Mouse (Mus musculus) c-Kit-positive CD71-negative TER-119-negative erythroid progenitor cells, embryonic 14.5 days (primary cell): ENCODE results near the gene Gm10961.

ENCODE experiments used
- DNase-seq: peaks from one replicate; pipeline ENCODE4 v3.0.0-alpha.2; 2013; ENCODE audit warnings: low read depth

The Gm10961 gene

DNA sequence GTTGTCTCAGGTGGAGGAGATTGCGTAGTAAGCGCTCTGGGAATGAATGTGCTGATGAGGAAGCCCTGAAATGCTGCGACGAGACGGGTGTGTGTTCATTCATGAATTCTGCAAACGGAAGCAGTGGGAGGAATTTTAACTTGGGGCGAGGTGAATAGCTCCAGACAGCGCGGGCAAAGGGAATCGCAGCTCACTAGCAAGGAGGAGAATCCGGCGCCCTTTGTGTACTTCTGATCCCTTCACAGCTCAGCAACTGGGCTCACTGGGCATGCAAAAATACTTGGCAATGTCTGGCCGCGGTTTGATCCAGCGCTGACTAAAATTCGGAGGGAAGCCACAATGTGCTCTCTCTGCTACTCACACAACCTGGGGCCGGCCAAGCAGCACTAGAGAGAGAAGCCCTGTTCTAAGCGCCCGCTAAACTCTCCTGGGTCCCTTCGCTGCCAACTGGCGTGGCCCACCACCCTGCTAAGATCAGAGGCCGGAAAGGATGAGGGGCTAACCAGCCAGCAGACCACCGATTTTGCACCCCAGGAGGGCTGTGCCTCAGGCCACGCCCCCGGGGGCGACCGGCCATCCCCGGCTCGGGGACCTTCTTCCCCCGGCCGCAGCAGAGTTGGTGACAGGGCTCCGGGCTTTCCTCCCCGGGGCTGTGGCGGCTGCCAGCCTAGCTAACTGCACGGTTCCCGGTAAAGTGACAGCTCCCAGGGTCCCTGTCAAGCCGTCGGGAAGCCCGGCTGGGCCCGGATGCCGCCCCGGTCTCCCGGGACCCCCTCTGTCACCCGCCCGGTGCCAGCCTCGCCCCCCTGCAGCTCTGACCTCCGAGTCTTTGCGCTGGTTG is at the start of gene Gm10961:
Gene Gm10961 (plus strand): TSS at position 641 of the 841 bp plus-strand sequence.
- DNase-seq: peak; percentile 10

DNA sequence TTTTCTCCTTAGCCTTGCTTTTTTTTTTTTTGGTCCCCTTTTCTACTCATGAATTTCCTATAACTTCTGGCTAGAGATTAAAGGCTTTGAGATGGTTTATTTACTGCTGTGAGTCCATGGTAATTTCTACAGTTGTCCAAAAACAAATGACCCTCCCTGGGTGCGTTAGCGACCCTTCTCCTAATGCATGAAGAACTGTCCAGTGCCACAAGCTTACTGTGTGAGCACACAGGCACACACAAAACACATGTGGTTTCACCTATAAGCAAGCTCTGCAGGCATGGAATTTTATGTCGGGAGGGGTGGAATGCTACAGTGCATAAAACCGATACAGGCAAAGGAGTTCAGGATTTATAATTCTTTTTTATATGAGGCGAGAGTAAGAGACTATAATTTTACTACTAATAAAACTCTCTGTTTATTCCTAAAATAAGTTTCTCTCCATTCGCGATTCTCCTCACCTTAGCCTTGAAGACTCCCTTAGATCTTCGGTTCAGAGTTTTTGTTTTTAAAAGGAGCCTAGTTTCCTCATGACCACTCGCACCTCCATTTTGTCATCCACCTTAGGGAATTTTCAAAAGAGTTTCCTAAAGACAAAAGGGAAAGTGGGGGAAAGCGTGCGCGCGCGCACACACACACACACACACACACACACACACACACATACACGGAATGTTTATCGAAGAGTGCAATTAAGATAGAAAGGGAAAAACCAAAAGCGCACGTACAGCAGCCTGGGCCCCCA is 48.8 kb upstream of the Gm10961 start:
- DNase-seq: no peak

DNA sequence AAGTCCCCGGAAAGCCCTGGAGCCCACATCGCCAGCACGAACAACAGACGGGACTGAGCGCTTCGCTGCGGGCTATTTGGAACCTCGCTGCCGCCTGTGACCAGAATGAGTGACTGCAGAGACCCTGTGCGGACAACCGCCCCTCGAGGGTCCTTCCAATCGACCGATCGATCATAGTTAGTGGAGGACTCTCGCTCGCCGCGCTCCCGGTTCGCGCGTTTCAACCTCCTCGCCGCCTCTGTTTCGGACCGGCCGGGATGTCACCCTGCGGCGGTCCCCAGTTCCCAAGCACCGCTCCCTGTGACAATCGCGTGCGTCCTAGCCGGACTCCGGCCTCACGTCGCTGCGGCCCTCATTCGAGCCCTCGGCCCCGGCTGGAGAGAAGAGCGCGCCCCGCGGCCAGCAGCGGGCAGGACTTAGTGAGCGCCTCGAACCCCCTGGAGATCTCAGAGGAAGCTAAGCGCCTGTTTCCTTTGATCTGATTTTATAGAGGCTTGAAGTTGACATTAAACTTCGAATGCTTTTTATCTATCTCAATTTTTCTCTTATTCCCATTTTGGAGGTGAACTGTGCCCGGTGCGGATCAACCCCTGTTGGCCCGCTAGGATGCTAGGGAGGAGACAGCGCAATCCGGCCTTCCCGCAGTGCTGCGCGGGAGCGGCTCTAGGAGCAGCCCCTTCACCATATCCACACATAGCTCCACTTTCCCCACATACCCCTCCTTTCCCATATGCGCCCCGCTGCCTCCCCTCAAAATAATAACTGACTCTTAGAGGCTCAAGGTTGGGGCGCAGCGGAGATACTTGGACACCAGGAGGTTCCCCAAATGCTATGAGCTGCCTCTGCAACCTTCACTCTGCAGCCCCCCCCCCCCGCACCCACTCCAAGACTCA is 48.0 kb upstream of the Gm10961 start:
- no peak for DNase-seq

DNA sequence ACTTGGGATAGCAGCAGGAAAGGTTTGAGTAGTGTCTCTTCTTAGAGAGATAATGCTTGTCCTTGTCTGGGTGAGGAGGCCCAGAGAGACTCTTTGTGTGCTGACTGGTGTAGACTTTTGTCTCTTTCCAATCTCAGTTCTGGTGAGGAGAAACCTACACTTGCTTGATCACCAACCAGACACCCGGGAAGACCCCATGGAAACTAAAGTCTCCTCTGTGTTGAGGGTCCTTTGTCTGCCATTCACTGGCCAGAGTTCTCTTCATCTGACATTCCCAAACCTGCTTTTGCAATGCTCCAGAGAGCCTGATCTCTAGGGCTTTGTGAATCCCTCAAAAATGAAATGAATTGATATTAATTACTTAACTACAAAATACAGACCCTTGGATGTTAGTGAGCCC is 47.2 kb upstream of the Gm10961 start:
- DNase-seq: no peak

DNA sequence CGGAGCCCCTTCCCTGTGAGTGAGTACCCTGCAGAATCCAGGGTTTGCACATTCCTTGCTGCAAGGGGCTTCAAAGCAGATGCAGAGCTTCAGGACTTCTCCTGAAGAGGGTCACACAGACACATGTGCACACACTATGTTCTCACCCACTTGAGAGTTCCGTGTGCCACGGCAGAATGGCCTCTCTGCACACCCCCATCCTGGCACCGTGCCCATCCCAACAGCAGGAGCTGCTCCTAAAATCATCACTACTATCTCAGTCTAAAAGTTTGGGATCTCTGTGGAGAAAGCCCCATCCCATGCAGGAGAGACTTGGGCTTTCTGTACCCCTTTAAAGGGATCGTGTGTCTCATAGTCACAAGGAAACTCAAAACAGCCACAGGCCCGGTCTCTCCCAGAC is 44.6 kb upstream of the Gm10961 start:
- no peak for DNase-seq

DNA sequence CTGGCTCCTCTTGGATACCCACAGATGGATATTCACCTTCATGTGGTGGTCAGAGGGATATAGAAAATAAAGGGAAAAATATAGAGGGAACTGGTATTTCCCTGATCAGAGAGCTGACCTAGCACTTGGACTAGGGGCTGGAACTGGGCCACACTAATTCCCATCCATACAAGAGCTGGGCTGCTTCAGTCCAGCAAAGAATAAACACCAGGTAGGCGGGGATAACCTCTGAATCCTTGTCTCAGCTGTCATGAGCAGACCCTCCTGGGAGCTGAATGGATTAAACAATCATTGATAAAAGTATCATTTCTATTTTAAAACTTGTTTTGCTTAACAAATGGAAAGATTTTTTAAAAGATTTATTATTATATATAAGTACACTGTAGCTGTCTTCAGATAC is 39.5 kb upstream of the Gm10961 start:
- DNase-seq: no peak

DNA sequence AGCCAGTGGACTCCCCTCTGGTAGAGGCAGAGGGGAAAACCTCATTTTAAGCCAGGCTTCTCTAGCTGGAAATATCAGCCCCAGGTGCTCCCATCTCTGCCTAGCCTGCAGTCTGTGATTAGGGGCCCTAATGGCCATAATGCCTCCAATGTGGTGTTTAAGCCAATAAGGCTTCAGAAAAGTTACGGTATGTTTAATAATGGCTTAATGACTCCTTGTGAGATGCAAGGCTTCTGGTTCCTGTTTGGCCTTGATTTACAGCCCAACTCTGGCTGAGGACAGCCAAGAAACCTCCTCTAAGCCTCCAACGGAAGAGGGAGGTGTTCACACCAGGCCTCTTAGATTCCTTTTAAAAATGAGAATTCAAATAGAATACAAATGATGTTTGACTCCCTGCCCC is 37.5 kb upstream of the Gm10961 start:
- no peak for DNase-seq

DNA sequence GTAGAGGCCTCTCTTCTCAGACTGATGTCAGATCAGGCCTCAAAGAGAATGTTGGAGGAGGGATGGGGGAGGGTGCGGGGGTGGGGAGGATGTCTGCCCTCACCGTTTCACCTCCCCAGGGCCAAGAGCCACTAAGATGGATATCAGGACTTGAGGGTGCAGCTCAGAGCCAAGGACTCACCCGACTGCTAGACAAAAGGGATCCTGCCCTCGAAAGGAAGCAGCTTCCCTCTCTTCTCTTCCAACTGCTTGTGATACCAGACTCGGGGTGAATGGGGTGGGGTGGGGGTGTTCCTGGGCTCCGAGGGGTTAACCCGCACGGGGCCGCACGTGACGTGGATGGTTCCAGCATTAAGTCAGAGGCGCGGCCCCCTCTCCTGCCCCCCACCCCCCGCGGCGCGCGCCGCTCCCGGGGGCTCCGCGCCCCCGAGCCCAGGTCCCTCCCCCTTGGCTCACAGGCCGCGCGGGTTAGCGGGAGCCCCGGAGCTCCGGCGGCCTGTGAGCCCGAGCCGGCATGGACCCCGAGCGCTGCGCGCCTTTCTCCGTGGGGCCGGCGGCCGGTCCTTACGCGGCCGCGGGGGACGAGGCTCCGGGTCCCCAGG is 36.4 kb upstream of the Gm10961 start, which contains the start of gene Alx3:
Gene Alx3 (plus strand): TSS at position 370 of the 602 bp plus-strand sequence.
- no peak for DNase-seq

DNA sequence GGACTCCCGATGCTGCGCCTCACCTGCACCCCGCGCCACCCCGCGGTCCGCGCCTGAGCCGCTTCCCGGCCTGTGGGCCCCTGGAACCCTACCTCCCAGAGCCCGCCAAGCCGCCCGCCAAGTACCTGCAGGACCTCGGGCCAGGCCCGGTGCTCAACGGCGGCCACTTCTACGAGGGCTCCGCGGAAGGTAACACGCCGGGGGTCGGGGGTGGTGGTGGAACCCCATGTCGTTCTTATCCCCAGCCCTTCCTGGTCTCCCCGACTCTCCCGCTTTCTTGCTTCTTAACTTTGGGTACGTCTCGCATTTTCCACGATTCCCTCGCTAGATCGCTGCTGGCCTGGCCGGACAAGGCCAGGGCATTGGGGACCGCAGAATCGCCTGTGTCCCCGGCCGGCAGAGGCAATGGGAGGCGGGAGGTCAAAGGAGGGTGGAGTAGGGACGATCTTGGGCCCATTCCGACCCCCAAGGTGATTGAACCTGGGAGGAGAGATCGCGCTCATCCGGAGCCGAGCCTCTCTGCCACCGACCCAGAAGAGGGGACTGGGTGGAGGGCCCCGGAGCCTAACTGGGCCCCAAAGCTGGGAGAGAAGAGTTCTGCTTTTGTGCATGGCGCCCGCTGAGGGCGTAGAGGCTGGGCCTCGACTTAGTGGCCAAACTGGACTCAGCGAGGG is 35.7 kb upstream of the Gm10961 start:
- DNase-seq: no peak

DNA sequence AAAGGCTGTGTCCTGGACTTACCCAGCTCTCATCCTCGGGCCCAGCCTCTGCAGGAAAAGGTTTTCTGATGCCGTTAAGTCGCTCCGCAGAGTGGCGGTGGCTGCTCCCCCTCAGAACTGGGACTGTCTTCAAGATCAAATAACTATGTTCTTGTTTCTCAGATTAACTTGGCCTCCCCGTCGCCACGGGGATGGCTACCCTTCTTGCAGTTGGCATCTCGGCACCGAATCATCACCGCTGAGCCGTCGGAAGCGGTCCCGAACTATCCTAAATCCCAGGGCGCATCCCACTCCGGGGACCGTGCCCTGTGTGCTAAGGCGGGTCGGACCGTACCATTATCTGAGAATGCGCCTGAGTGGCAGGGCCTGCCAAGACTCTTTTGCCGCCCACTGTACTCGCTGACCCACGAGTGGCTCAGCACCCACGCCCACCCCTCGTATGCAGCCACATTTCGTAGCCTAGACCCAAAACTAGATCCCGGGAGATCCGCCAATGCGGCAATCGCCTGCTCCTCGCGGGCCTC is 35.1 kb upstream of the Gm10961 start:
- DNase-seq: no peak

DNA sequence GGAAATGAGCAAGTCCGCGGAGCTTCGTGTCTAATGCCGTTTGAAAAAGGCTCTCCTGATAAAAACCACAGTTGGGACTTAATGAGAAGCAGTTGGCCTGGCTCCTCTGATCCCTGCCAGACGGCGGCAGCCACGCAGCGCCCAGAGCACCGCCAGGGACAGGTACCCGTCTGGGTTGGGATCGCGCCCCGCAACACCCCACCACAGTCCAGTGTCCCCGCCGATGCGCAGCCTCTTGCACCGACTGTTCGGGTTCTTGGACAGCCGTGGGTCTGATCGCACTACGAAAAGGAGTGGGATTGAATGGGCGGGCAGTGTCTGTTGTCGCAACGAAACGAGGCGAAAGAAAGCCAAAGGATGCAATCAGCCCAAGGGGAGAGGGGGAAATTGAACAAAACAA is 34.6 kb upstream of the Gm10961 start:
- no peak for DNase-seq

DNA sequence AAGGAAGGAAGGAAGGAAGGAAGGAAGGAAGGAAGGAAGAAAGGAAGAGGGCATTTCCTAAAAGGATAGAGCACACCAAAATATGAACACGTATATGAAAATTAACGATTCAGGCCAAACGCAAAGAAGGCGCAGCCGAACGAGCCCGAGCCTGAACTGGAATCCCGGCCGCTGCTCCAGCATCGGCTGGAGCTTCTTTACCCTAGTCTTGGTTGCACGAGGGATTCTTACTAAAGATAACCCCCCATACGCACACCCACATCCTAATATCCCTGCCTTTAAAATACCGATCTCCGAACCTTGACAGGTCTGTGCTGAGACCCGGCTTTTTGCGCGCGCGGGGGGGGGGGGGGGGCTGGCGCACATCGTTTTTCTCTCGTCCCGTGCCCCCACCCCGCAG is 34.0 kb upstream of the Gm10961 start:
- no peak for DNase-seq

DNA sequence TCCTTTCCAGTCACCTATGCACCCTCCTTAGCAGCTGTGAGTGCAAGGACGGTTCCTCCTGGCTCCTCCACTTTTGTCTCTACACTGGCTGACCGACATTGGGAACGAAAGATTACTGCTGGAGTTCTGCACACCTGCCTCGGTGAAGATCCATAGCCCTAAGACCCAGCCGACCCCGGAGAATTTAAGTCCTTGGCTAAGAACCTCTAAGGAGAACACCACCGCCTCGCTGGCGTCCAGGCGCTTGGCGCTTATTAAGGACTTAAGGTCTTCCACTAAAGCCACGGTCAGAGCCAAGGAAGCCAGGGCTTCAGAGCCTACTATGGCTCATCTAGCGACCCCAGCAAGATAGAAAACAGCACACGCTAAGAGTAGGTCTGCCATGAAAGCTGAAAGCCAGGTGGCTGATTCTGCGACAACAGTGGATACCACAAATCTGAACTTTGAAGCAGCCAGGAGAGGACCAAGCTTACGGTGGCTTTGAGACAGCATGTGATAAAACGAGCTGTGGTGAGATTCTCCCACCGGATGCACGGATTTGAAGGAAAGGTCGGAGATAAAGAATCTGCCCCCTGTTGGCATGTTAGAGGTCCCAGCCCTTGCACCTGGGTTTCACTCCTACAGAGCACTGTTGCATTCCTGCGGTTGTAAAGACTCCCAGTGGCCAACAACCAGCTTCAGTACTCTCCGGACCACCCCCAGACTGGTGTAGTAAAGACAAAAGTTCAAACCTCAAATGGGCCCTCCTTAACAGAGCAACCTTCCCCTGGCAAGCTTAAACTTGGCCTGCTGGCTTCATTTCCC is 33.3 kb upstream of the Gm10961 start:
- no peak for DNase-seq

DNA sequence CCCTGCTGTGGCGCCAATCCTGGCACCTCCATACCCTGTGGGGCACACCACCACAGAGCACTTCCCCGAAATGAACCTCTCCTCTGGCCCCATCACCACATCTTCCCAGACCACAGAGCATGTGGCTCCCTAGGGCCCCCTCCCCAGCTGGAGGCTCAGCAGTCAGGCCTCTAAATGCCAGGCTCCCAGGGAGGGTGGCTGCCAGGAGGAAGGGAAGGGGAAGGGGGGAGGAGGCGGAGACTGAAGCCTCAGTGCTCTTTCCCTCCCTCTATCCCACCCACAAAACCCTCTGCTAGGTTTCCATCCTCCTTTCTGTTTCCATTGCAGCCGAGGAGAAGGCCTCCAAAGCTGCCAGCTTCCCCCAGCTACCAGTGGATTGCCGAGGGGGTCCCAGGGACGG is 31.0 kb upstream of the Gm10961 start:
- no peak for DNase-seq

DNA sequence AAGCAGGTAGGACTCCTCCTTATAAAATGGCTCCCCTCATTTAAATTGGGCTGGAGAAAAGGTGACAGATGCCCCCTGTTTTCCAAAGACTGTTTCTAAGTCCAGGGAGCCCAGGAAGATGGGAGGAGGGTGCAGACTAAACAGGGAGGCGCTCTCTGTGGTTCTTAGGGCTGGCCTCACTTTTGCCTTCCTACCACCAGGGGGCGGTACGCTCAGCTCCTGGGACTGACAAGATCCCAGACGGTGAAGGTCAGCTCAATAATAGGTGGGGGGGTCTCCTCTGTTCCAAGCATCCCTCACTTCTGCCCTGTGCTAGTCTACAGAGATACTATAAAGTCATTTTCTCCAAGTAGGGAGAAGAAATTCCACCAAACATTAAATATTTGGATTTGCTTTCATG is 25.8 kb upstream of the Gm10961 start:
- DNase-seq: peak; percentile 56

DNA sequence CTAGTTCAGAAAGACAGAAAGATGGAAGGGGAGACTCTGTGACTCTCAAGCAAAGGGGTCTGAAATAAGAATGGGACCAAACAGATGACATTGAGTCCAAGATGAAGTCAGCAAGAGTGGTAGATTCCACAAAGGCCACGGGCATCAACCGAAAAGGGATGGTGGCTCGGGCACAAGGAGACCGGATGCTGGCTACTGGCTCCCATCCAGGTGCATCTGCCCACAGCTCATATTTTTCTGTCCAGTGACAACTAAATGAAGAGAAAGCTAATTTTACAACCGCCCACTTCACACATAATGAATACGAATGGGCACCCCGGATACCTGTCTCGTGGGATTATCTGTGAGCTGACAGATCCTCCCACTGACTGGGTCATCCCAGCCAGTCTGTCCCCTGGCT is 23.9 kb upstream of the Gm10961 start:
- no peak for DNase-seq

DNA sequence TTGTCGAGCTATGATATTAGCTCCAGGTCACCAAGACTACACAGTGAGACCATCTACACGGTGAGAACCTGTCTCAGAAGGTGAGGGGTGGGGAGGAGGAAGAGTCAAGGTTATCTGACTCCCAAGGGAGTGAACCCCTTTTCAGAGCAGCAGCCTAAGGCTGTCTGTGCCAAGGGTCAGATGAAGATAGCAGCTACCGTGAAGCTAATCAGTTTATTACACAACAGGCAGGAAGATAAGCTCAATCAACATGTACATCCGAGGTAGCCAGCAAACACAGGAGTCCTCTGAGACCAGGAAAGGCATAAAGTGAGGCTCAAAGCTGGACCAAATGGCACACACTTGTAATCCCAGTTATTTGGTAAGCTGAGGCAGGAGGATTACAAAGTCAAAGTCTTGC is 22.3 kb upstream of the Gm10961 start:
- DNase-seq: no peak

DNA sequence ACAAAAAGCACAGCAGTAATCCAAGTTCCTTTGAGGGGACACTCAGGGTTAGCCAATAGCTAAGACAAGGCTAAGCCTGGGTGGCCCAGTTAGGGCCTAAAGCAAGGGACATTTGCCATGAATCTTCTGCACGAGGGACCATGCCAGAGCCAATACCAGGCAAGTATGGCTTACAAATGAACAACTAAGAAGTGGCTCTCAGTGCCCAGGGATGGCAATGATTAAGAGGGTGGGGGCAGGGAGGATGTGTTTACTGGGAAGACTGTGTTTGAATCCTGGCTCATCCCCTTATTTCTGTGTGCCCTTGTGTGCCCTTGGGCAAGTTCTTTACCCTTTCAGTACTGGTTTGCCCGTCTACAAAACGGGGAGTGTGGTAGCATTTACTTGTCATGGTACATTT is 21.7 kb upstream of the Gm10961 start:
- DNase-seq: no peak

DNA sequence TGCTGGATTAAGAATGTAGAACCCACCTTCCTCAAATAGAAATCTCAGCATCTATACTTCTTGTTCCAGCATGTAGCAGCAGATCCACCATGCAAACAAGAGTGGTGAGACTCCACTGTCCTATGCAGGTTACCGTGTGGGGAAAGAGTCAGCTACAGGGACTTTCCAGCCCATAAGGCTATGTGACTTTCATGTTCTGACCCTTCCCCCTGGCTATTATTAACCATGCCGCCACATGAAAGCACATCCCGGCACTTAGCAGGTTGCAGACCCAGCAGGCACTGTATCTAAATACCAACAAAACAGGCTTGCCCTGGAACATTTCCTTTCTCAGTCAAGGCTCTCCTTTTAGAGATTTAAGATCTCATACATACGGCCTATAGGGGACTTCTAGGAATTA is 19.7 kb upstream of the Gm10961 start:
- no peak for DNase-seq

DNA sequence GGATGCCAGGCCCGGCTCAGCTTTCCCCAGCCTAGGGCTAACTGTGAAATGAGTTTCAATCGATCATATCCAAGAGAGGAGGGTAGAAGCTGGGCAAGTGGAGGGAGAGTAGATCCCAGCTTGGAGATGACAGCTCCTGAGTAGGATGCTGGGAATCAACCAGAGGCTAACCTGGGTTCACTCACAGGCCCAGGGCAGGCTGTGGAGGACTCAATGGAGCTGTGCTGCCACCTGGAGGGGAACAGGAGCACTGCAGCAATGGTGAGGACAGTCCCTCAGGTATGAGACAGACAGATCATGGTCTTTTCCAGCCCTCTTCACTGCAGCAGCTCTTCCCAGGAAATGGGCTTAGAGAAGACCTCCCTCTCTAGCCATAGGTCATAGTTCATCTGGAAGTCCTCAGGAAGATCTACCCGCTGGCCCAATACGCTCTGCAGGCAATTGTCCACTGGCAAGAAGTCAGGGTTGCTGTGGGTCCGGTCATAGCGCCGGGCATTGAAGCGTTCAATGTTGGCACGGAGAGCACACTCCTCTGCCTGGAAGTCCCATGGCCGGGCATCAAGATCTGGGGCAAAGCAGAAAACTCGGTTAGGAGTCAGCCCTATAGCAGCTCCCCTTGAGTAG is 18.1 kb upstream of the Gm10961 start:
- DNase-seq: no peak
